Mouse (Mus musculus) mouse trophoblast stem cell (cell line): ENCODE measurements around the gene Fat4.

Source experiments
- in situ Hi-C, 2 experiments: fragments of 300-500 bp; cut with MseI, MboI; formaldehyde crosslinking; loops; 2 replicates in 1 of 2; 3 replicates in 1 of 2; pipeline ENCODE4 v1.15.1; 2025

The Fat4 gene

DNA sequence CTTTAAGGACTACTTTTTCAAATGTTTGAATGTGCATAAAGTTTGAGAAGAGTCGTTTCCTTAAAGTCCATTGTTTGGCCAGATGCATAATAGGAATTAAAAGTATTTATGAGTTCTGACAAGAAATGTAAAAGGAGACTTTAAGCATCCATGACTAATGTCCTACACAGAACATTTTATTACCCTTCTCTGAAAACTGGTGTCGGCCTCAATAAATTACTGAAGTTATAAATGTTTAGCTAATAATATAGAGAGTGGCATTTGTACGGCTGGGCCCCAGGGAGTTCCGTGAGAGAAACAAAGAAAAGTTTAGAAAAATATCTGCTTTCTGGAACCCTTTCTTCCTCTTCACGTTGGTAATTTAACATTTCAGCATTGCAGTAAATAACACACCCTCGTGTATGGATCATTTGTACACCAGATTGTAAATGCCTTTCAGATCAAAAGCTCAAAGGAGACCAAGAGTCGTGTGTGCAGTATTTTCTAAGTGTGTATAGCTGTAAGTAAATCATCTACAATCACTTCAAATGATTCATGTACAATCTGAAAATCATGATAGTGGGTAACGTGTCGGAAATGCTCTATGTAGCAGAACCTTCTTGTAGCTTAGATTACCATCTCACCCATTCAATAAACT lies 69.4 kb downstream of the Fat4 start:
- in situ Hi-C loops: no loop called here

GRCm38 (mm10) chr3:38957186-38957585 lies 70.4 kb downstream of the Fat4 start:
- in situ Hi-C loops: no loop called here

- in situ Hi-C loops: no loop called here
Observed at GRCm38 (mm10) chr3:38962328-38962727, 75.6 kb downstream of the Fat4 start.

DNA sequence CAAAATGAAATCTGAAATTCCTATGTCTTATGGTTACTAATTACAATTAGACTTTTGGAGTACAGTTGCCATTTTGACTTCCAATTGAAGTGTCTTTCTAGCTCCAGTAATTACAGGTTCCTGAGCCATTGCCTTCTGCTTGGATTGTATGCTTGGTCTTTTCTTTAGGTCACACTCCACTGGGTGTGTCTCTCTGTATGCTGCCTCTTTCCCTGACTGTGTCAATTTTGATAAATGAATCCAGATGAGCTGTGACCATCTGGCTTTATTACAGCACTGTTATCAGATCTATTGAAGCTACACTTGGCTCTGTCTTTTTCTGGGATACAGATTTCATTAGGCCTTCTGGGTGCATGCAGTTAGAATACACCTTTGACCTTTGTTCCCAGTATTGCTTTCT lies 80.7 kb downstream of the Fat4 start:
- in situ Hi-C loops: no loop called here

DNA sequence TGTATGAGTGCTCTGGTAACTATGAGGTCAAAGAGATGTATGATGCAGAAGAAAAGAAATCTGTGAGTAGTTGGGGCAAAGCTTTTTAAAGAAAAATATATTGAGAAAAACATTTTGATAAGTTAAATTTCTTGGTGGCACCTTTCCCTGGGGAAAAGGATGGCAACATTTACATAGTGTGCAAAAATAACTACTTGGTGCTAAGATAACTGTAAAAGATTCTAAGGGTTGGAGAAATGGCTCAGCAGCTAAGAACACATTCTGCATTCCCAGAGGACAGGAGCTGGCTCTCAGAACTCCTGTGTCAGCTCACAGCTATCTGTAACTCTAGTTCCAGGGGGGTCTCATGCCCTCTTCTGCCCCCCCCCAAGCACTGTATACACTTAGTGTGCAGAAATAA lies 99.6 kb downstream of the Fat4 start:
- in situ Hi-C loops: no loop called here

GRCm38 (mm10) chr3:38989181-38989580 lies 102.4 kb downstream of the Fat4 start:
- in situ Hi-C loops: no loop called here

GRCm38 (mm10) chr3:39000011-39000410 lies 113.3 kb downstream of the Fat4 start:
- in situ Hi-C loops: no loop called here

DNA sequence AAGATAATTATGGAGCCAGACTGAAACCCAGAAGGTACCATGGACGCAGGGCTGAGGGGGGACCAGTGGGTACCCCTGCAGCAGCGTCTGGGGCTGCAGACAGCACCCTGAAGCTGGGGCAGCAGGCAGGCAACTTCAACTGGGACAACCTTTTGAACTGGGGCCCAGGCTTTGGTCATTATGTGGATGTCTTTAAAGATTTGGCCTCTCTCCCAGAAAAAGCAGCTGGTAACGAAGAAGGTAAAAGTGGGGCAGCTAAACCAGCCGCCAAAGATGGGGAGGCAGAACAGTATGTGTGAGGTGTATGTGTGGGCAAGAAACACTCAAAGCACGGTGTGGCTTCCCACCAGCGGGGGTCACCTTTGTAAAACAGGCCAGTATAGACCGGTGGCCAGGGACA lies 123.8 kb downstream of the Fat4 start:
- in situ Hi-C loops: no loop called here

GRCm38 (mm10) chr3:39017633-39018032 lies 130.9 kb downstream of the Fat4 start:
- in situ Hi-C loops: no loop called here

GRCm38 (mm10) chr3:39036113-39036512 lies 149.4 kb downstream of the Fat4 start:
- in situ Hi-C loops: no loop called here

DNA sequence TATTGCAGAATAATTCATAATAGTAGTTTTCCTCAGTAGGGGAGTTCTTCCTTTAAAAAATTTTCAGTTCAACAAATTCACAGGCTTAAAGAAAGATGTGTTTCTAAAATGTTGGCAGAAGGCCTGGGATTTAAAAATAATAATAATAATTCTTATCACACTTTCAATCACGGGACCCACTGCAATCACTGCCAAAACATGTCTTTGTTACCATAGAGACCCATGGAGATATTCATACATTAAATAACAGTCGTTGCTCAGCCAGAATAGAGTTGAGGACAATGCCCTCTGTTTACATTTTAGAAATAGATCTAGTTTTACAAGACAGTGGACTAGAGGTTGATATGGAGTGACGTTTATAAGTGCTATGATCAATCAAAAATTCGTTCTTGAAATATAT lies 159.7 kb downstream of the Fat4 start:
- in situ Hi-C loops: no loop called here

- in situ Hi-C loops: no loop called here
Observed at GRCm38 (mm10) chr3:39047621-39048303, 161.0 kb downstream of the Fat4 start.

- in situ Hi-C loops: no loop called here
Observed at GRCm38 (mm10) chr3:39048304-39048667, 161.5 kb downstream of the Fat4 start.

GRCm38 (mm10) chr3:39050130-39050529 lies 163.4 kb downstream of the Fat4 start:
- in situ Hi-C loops: no loop called here

DNA sequence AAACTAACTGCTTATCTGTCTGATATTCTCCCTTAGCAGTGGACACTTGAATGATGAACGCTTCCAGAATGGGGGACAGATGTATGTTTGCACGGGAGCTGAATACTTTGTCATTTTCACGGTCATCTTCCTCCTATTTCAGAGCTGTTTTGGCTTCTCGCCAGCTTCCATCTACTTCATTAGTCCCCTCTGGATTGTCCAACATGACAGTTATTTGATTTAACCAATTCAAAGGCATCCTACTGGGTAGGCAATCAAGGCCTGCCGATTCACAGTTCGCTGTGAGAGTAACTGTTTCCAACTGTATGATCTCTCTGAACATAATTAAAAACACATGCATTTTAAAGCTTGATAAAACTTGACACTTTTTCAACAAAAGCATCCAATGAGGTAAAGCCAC lies 166.3 kb downstream of the Fat4 start:
- in situ Hi-C loops: no loop called here
